In the genomic region with DNA sequence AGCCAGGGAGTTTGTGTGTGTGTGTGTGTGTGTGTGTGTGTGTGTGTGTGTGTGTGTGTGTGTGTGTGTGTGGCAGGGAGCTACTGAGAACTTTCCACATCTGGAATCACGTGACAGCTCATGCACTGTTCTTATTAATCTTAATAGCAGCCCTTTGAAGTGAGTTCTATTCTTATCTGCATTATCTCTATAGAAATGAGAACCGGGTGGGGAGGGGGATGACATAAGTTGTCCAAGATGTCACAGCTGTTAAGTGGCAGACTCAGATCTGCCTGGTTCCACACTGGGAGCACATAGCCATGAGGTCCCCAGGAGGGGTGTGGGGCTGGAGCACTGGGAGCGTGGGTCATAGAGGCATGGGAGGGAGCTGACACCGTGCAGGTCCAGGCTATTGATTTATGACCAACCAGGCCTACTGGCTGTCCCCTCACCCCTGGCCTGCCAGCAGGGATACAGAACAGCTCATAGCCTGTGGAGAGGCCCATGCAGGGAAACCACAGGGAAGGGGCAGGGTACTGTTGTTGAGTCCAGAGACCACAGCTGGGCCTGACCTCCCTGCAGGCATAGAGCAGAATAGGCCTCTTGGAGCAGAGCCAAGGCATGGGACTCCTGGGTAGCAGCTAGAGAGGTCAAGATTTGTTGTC, we compare ENCODE assay signal across 13 mouse cellular contexts. TPM values are rescaled to one million over a fixed set of nuclear protein-coding genes. Genes with fewer than 3 reads are reported as not detected.
DNase-seq lines count a peak whose midpoint lies in the region; ATAC-seq and TF ChIP-seq lines count a peak whose summit lies in the region.
"Had no signal": no experiment of that assay in that cellular context is flagged by ENCODE, and none has a peak within 500 bp of the region (broad histone marks: within the 10 kb centered on the region; RNA-seq: fewer than 3 reads in every experiment).

No protein-coding gene starts in this region.

- no peak overlapping the region for H3K4me3 ChIP-seq in lung, postnatal 0 days (ENCODE audit: low read depth, low read length)
- no peak overlapping the region for H3K4me3 ChIP-seq in lung, adult 2 months (replicated peaks; ENCODE audit: extremely low read depth, low read depth, low read length)
- H3K4me3 ChIP-seq in kidney, embryonic 16.5 days (ENCODE audit: low read length): no peak overlapping the region
- H3K4me3 ChIP-seq: heart, embryonic 15.5 days had no signal

- peak; percentile 61 for ATAC-seq in lung, postnatal 0 days
- ATAC-seq in kidney, embryonic 16.5 days (ENCODE audit: low FRiP score, low TSS enrichment): peak; percentile 55

- no peak overlapping the region for H3K4me2 ChIP-seq in lung, postnatal 0 days (replicated peaks; ENCODE audit: low read depth, low read length)
- H3K4me2 ChIP-seq in kidney, embryonic 16.5 days (replicated peaks; ENCODE audit: low read depth, low read length): no peak overlapping the region
- H3K4me2 ChIP-seq: heart, embryonic 15.5 days had no signal

- peak; percentile 25 for DNase-seq in adrenal gland, postnatal 10 days
- no peak for DNase-seq in adrenal gland, postnatal 4 days (ENCODE audit: low spot score in 2 of 2)
- DNase-seq in lung, postnatal 0 days (ENCODE audit: low spot score): peak; percentile 39
- no peak for DNase-seq in lung, adult 2 months
- peak; percentile 17 to 66 for DNase-seq in lung, postnatal 4 days
- no peak for DNase-seq in testis, postnatal 10 days (ENCODE audit: low spot score)
- DNase-seq in natural killer cell, adult 2 months (ENCODE audit: low spot score in 2 of 2): no peak
- DNase-seq: cerebellum, postnatal 14 days; gastrocnemius, postnatal 10 days; left cerebral cortex, postnatal 4 days; midbrain, embryonic 14.5 days had no signal

- no peak for TF ChIP-seq EP300 in lung, postnatal 0 days (IDR thresholded peaks at IDR 0.05)

- no peaks in the 10 kb centered on the region for H3K36me3 ChIP-seq in lung, postnatal 0 days (ENCODE audit: insufficient read depth, low read length)
- no peaks in the 10 kb centered on the region for H3K36me3 ChIP-seq in kidney, embryonic 16.5 days (ENCODE audit: insufficient read depth, low read length)
- H3K36me3 ChIP-seq: heart, embryonic 15.5 days had no signal

- WGBS in lung, postnatal 0 days: 17% methylated on average over 4 of the region's 4 CpGs
- 23% methylated on average over 4 of the region's 4 CpGs for WGBS in lung, adult 2 months
- 16% methylated on average over 4 of the region's 4 CpGs for WGBS in kidney, embryonic 16.5 days

- no peak for TF ChIP-seq CTCF in lung, postnatal 0 days (IDR thresholded peaks at IDR 0.05)
- TF ChIP-seq CTCF in lung, adult 2 months (IDR thresholded peaks at IDR 0.05; ENCODE audit: insufficient read depth, low read length): no peak

- H3K9ac ChIP-seq in lung, postnatal 0 days (replicated peaks; ENCODE audit: low read depth): no peak overlapping the region
- H3K9ac ChIP-seq in kidney, embryonic 16.5 days (replicated peaks; ENCODE audit: low read length): no peak overlapping the region
- H3K9ac ChIP-seq: heart, embryonic 15.5 days had no signal

- no peak for TF ChIP-seq POLR2A in lung, adult 2 months (IDR thresholded peaks at IDR 0.05; ENCODE audit: borderline replicate concordance, extremely low read depth, low read depth, low read length)

- H3K4me1 ChIP-seq in lung, postnatal 0 days (ENCODE audit: insufficient read depth, low read depth, low read length): no peaks in the 10 kb centered on the region
- H3K4me1 ChIP-seq in lung, adult 2 months (ENCODE audit: control insufficient read depth, insufficient read depth, low read length): no peaks in the 10 kb centered on the region
- peaks cover 10% of the 10 kb centered on the region for H3K4me1 ChIP-seq in kidney, embryonic 16.5 days (ENCODE audit: insufficient read depth, low read length)

- H3K9me3 ChIP-seq in lung, postnatal 0 days (ENCODE audit: low read length): no peaks in the 10 kb centered on the region
- H3K9me3 ChIP-seq in kidney, embryonic 16.5 days (ENCODE audit: low read length): no peaks in the 10 kb centered on the region
- H3K9me3 ChIP-seq: heart, embryonic 15.5 days had no signal

- no peak overlapping the region for H3K27ac ChIP-seq in lung, postnatal 0 days (ENCODE audit: low read length)
- no peak overlapping the region for H3K27ac ChIP-seq in kidney, embryonic 16.5 days (ENCODE audit: low read length)
- H3K27ac ChIP-seq: heart, embryonic 15.5 days had no signal

- peaks cover 19% of the 10 kb centered on the region; the same call in 1 of the 2 replicates for H3K27me3 ChIP-seq in lung, postnatal 0 days (replicated peaks; ENCODE audit: insufficient read depth, low read length)
- H3K27me3 ChIP-seq in kidney, embryonic 16.5 days (ENCODE audit: insufficient read depth, low read length): peaks cover 73% of the 10 kb centered on the region

RNA-seq across cellular contexts. Expression of gene Epha8, which starts 5.1 kb away (rescaled TPM):
- total RNA-seq in adrenal gland, postnatal 10 days (2021): under 1 TPM; 0.12 to 0.30 TPM
- under 1 TPM; 0.59 to 0.62 TPM for total RNA-seq in adrenal gland, postnatal 4 days (2021)
- 0.04 and 0.12 TPM in 2 replicates for polyA plus RNA-seq in lung, postnatal 0 days (2015; fragmentation: Nextera tagmentation; extraction: Ambion mirVana)
- polyA plus RNA-seq in lung, adult 2 months (2012; rRNA removed): 0.05 and 0.16 TPM in 2 replicates
- 0.06 and 0.50 TPM in 2 replicates for polyA plus RNA-seq in kidney, embryonic 16.5 days (2015; fragmentation: Nextera tagmentation; extraction: Ambion mirVana)

Comparison
In these comparisons a context has a peak if more than half of its experiments do, and no peak if none do; other contexts are left out.
1. DNase-seq: peak in adrenal gland, postnatal 10 days (single experiment), lung, postnatal 0 days (single experiment) and lung, postnatal 4 days (2 of 2); none in adrenal gland, postnatal 4 days (0 of 2), lung, adult 2 months (single experiment), testis, postnatal 10 days (single experiment) and natural killer cell, adult 2 months (0 of 2).